Mouse (Mus musculus) C2C12 (cell line): ENCODE data around the gene Zfp777.

Source experiments
- CTCF ChIP-seq: IDR thresholded peaks from one replicate; pipeline ENCODE4 v1.5.1; 2011; ENCODE audit not compliant: control insufficient read depth, insufficient read depth, insufficient read length
- FOSL1 ChIP-seq: IDR thresholded peaks from one replicate; pipeline ENCODE4 v1.8.0; 2011; ENCODE audit warnings: mild to moderate bottlenecking, low read length; ENCODE audit not compliant: poor library complexity, insufficient read depth, severe bottlenecking

GRCm38 (mm10) chr6:48024994-48025345 lies 23.7 kb downstream of the Zfp777 start:
- no peak for TF ChIP-seq FOSL1
- TF ChIP-seq CTCF = no peak
